ENCODE assay signal across 8 mouse cellular contexts in genomic region chr8:71195006-71195722, GRCm38 (mm10).
DNase-seq lines count a peak whose midpoint lies in the region; ATAC-seq and TF ChIP-seq lines count a peak whose summit lies in the region.
"Not testable (repeated sequence)": the region's sequence is repeated elsewhere in the genome, so short reads cannot be mapped to it uniquely, and the experiment has no call there.

No protein-coding gene starts in this region.

- 73% methylated on average over 9 of the region's 9 CpGs for WGBS in forebrain, embryonic 11.5 days
- 62% methylated on average over 9 of the region's 9 CpGs for WGBS in heart, embryonic 15.5 days
- 77% methylated on average over 9 of the region's 9 CpGs for WGBS in hindbrain, embryonic 15.5 days
- 72% methylated on average over 9 of the region's 9 CpGs for WGBS in kidney, postnatal 0 days
- WGBS in lung, embryonic 15.5 days, result 65% methylated on average over 9 of the region's 9 CpGs
- 74% methylated on average over 9 of the region's 9 CpGs for WGBS in midbrain, embryonic 12.5 days
- WGBS in stomach, embryonic 14.5 days, result 69% methylated on average over 9 of the region's 9 CpGs

- H3K36me3 ChIP-seq in forebrain, embryonic 11.5 days (ENCODE audit: control insufficient read depth, insufficient read depth, low read length); heart, embryonic 15.5 days; hindbrain, embryonic 15.5 days; kidney, postnatal 0 days (ENCODE audit: insufficient read depth, low read length); lung, embryonic 15.5 days; midbrain, embryonic 12.5 days; stomach, embryonic 14.5 days (ENCODE audit: control insufficient read depth, insufficient read depth, low read length): not testable (repeated sequence)

- H3K27ac ChIP-seq in forebrain, embryonic 11.5 days (ENCODE audit: low read depth, low read length); heart, embryonic 15.5 days; hindbrain, embryonic 15.5 days (replicated peaks); kidney, postnatal 0 days; lung, embryonic 15.5 days; midbrain, embryonic 12.5 days (replicated peaks); stomach, embryonic 14.5 days (ENCODE audit: low read length): not testable (repeated sequence)

- H3K27me3 ChIP-seq in forebrain, embryonic 11.5 days (ENCODE audit: control insufficient read depth, insufficient read depth, low read length); heart, embryonic 15.5 days; hindbrain, embryonic 15.5 days; kidney, postnatal 0 days (ENCODE audit: insufficient read depth, low read length); lung, embryonic 15.5 days; midbrain, embryonic 12.5 days; stomach, embryonic 14.5 days (ENCODE audit: control insufficient read depth, insufficient read depth, low read length): not testable (repeated sequence)

- not testable (repeated sequence) for H3K4me2 ChIP-seq in forebrain, embryonic 11.5 days (ENCODE audit: low read depth, low read length, severe bottlenecking); heart, embryonic 15.5 days; hindbrain, embryonic 15.5 days; kidney, postnatal 0 days (ENCODE audit: low read length); lung, embryonic 15.5 days; midbrain, embryonic 12.5 days (replicated peaks); stomach, embryonic 14.5 days (replicated peaks; ENCODE audit: low read depth, low read length)

- TF ChIP-seq CTCF in kidney, postnatal 0 days (IDR thresholded peaks at IDR 0.05; ENCODE audit: low read depth), result not testable (repeated sequence)

- not testable (repeated sequence) for H3K4me1 ChIP-seq in forebrain, embryonic 11.5 days (replicated peaks; ENCODE audit: control insufficient read depth, insufficient read depth, low read length); heart, embryonic 15.5 days (replicated peaks); hindbrain, embryonic 15.5 days (replicated peaks); kidney, postnatal 0 days (replicated peaks; ENCODE audit: insufficient read depth, low read length); lung, embryonic 15.5 days; midbrain, embryonic 12.5 days; stomach, embryonic 14.5 days (ENCODE audit: control insufficient read depth, insufficient read depth, low read length)

- ATAC-seq in cerebellum, adult (ENCODE audit: insufficient number of reproducible peaks, low FRiP score, low TSS enrichment), result peak; percentile 56
- ATAC-seq in forebrain, embryonic 11.5 days (replicated peaks; ENCODE audit: low FRiP score), result peak; percentile 45; the same call in 1 of the 2 replicates
- ATAC-seq in heart, embryonic 15.5 days (replicated peaks; ENCODE audit: insufficient number of reproducible peaks, insufficient read depth, low FRiP score, low read depth), result peak; percentile 47
- ATAC-seq in hindbrain, embryonic 15.5 days (ENCODE audit: low FRiP score, low read depth), result 0 out of 2 replicates have a peak, but pooled peaks have one; percentile 30
- peak; percentile 62 for ATAC-seq in kidney, postnatal 0 days (replicated peaks; ENCODE audit: low FRiP score, low read depth)
- peak; percentile 73 for ATAC-seq in lung, embryonic 15.5 days (ENCODE audit: borderline replicate concordance, extremely low read depth, low FRiP score, low TSS enrichment)
- ATAC-seq in midbrain, embryonic 12.5 days (ENCODE audit: low FRiP score, low read depth), result peak; percentile 19; the same call in 1 of the 2 replicates
- peak; percentile 44; the same call in 1 of the 2 replicates for ATAC-seq in stomach, embryonic 14.5 days (ENCODE audit: insufficient number of reproducible peaks, insufficient read depth, low FRiP score, low read depth)

- not testable (repeated sequence) for DNase-seq in forebrain, embryonic 11.5 days (ENCODE audit: low spot score); kidney, postnatal 0 days (ENCODE audit: low spot score)

- not testable (repeated sequence) for H3K4me3 ChIP-seq in forebrain, embryonic 11.5 days (ENCODE audit: low read depth, low read length); heart, embryonic 15.5 days; hindbrain, embryonic 15.5 days; kidney, postnatal 0 days (replicated peaks; ENCODE audit: low read depth, low read length); lung, embryonic 15.5 days; midbrain, embryonic 12.5 days; stomach, embryonic 14.5 days (ENCODE audit: low read depth, low read length)

- H3K9me3 ChIP-seq in forebrain, embryonic 11.5 days (ENCODE audit: control insufficient read depth, low read length); heart, embryonic 15.5 days (replicated peaks); hindbrain, embryonic 15.5 days; kidney, postnatal 0 days (replicated peaks; ENCODE audit: low read length); lung, embryonic 15.5 days; midbrain, embryonic 12.5 days; stomach, embryonic 14.5 days (ENCODE audit: control insufficient read depth, low read depth, low read length): not testable (repeated sequence)

- not testable (repeated sequence) for H3K9ac ChIP-seq in forebrain, embryonic 11.5 days (ENCODE audit: low read length); heart, embryonic 15.5 days; hindbrain, embryonic 15.5 days; kidney, postnatal 0 days (ENCODE audit: low read depth, low read length); lung, embryonic 15.5 days; midbrain, embryonic 12.5 days (replicated peaks); stomach, embryonic 14.5 days (replicated peaks; ENCODE audit: low read depth, low read length)

Comparison
In these comparisons a context has a peak if more than half of its experiments do, and no peak if none do; other contexts are left out.
1. ATAC-seq: peak in every context shown above with its lines; median percentile 73 in lung, embryonic 15.5 days; 62 in kidney, postnatal 0 days; 56 in cerebellum, adult; 47 in heart, embryonic 15.5 days; 45 in forebrain, embryonic 11.5 days; 44 in stomach, embryonic 14.5 days; 30 in hindbrain, embryonic 15.5 days; 19 in midbrain, embryonic 12.5 days.